Mouse (Mus musculus): ENCODE measurements at regions not wholly inside any gene's neighbourhood (a gene's known extent, or its start where the extent isn't known, plus 50 kb on each side); places are given as distances from the start of the nearest gene placed in this dataset.

DNA sequence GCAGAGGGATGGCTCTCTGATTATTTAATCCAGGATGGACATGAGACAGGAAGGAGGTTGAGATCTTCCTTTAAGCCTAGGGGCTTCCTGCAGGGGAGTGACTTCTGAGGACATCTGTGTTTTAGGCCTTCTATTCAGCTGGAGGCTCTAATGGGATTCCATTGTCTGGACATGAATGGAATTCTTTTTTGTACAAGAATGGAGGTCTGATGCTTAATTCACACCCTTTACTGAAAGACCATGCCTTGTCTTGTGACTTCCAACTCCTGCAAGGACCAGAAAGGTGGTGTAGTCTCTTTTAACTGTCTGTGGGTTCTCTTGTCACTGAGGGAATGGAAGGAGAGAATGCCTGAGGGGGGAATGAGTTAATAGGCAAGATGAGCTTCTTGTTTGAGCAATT is 106.5 kb downstream of the 1810013L24Rik start:
- Histone ChIP-seq H3K4me3 (no peak overlapping the region), H3K36me3 (ENCODE audit: control insufficient read depth, insufficient read depth, low read length) (no peaks in the 10 kb centered on the region), H3K27ac (no peak overlapping the region), H3K79me2 (replicated peaks; ENCODE audit: control insufficient read depth, insufficient read depth, low read length) (no peaks in the 10 kb centered on the region), H3K4me1 (ENCODE audit: control insufficient read depth, insufficient read depth, low read length) (no peaks in the 10 kb centered on the region), H3K9ac (ENCODE audit: low read depth, low read length) (no peak overlapping the region), H3K27me3 (ENCODE audit: control insufficient read depth, insufficient read depth, low read length) (no peaks in the 10 kb centered on the region)
- no peak for TF ChIP-seq POLR2A (IDR thresholded peaks at IDR 0.05; ENCODE audit: insufficient read depth, low read depth, low read length)
- no peak for TF ChIP-seq EP300 (IDR thresholded peaks at IDR 0.05; ENCODE audit: insufficient read depth, low read depth, low read length)
- no peak for TF ChIP-seq CTCF (IDR thresholded peaks at IDR 0.05)
- no peak for DNase-seq
- intact Hi-C loops (cut with DNase I), result no loop called here

- Histone ChIP-seq H3K4me3 (no peak overlapping the region), H3K79me2 (replicated peaks; ENCODE audit: control insufficient read depth, insufficient read depth, low read length) (no peaks in the 10 kb centered on the region), H3K27me3 (ENCODE audit: control insufficient read depth, insufficient read depth, low read length) (no peaks in the 10 kb centered on the region), H3K4me1 (ENCODE audit: control insufficient read depth, insufficient read depth, low read length) (no peaks in the 10 kb centered on the region), H3K27ac (no peak overlapping the region), H3K36me3 (ENCODE audit: control insufficient read depth, insufficient read depth, low read length) (no peaks in the 10 kb centered on the region), H3K9ac (ENCODE audit: low read depth, low read length) (no peak overlapping the region)
- intact Hi-C loops (cut with DNase I), result no loop called here
- 18% methylated on average over 5 of the region's 5 CpGs for WGBS
- DNase-seq, result peak in 1 of 2 experiments; percentile 42
- TF ChIP-seq POLR2A (IDR thresholded peaks at IDR 0.05; ENCODE audit: insufficient read depth, low read depth, low read length) (no peak), EP300 (IDR thresholded peaks at IDR 0.05; ENCODE audit: insufficient read depth, low read depth, low read length) (no peak)
Observed at GRCm38 (mm10) chr16:8938516-8938915, 108.6 kb downstream of the 1810013L24Rik start.

GRCm38 (mm10) chr16:8939136-8939535 is 109.2 kb downstream of the 1810013L24Rik start:
- H3K4me3 ChIP-seq, result no peak overlapping the region

DNA sequence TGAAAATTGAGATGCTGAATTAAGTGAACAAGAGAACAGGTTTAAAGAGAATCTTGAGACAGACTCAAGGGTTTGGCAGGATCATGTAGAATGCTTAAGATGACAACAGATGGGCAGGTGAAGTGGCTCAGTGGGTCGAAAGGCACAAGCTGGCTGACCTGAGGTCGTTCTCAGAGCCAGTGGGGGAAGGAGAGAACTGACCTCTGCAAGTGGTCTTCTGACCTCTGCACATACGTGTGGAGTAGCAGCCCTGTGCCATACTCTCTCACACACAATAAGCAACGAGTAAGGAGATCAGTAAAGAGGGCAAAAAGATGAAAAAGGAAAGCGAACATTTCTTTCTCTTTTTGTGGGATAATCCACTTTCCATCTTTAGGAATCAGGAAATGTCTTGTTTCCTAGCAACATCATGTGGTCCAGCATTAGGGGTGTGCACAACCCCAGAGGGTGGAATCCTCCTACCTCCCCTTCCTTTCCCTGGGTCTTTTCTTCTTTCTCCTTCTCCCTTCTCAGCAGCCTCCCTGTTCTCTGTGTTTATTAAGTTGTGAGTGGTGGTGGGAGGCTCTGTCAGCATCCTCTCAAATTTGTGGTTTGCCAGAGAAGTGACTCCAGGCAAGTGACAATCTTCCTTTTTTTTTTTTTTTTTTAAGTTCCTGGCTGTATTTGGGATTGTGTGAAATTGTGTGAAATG is 114.7 kb downstream of the 1810013L24Rik start:
- intact Hi-C loops (cut with DNase I), result no loop called here
- Histone ChIP-seq H3K4me1 (ENCODE audit: control insufficient read depth, insufficient read depth, low read length) (no peaks in the 10 kb centered on the region), H3K9ac (ENCODE audit: low read depth, low read length) (no peak overlapping the region), H3K36me3 (ENCODE audit: control insufficient read depth, insufficient read depth, low read length) (no peaks in the 10 kb centered on the region), H3K27me3 (ENCODE audit: control insufficient read depth, insufficient read depth, low read length) (no peaks in the 10 kb centered on the region), H3K27ac (no peak overlapping the region), H3K4me3 (no peak overlapping the region), H3K79me2 (replicated peaks; ENCODE audit: control insufficient read depth, insufficient read depth, low read length) (no peaks in the 10 kb centered on the region)
- no peak for DNase-seq
- no peak for TF ChIP-seq CTCF (IDR thresholded peaks at IDR 0.05)
- 52% methylated on average over 5 of the region's 5 CpGs for WGBS

More at GRCm38 (mm10) chr16:8939136-8939535, 109.2 kb downstream of the 1810013L24Rik start:
- Histone ChIP-seq H3K9ac (ENCODE audit: low read depth, low read length) (no peak overlapping the region), H3K36me3 (ENCODE audit: control insufficient read depth, insufficient read depth, low read length) (no peaks in the 10 kb centered on the region), H3K27ac (no peak overlapping the region), H3K27me3 (ENCODE audit: control insufficient read depth, insufficient read depth, low read length) (no peaks in the 10 kb centered on the region), H3K79me2 (replicated peaks; ENCODE audit: control insufficient read depth, insufficient read depth, low read length) (no peaks in the 10 kb centered on the region), H3K4me1 (ENCODE audit: control insufficient read depth, insufficient read depth, low read length) (no peaks in the 10 kb centered on the region)
- no peak for DNase-seq
- WGBS, result 34% methylated on average over 7 of the region's 7 CpGs
- no peak for TF ChIP-seq CTCF (IDR thresholded peaks at IDR 0.05)
- TF ChIP-seq EP300 (IDR thresholded peaks at IDR 0.05; ENCODE audit: insufficient read depth, low read depth, low read length), result no peak
- no peak for TF ChIP-seq POLR2A (IDR thresholded peaks at IDR 0.05; ENCODE audit: insufficient read depth, low read depth, low read length)
- intact Hi-C loops (cut with DNase I), result no loop called here

- no peak overlapping the region for H3K4me3 ChIP-seq
- WGBS, result 47% methylated on average over 5 of the region's 5 CpGs
Observed at GRCm38 (mm10) chr16:8947846-8948245, 117.9 kb downstream of the 1810013L24Rik start.

GRCm38 (mm10) chr16:8951156-8951899 is 121.4 kb downstream of the 1810013L24Rik start:
- Histone ChIP-seq H3K79me2 (replicated peaks; ENCODE audit: control insufficient read depth, insufficient read depth, low read length) (no peaks in the 10 kb centered on the region), H3K27me3 (ENCODE audit: control insufficient read depth, insufficient read depth, low read length) (no peaks in the 10 kb centered on the region), H3K4me1 (ENCODE audit: control insufficient read depth, insufficient read depth, low read length) (no peaks in the 10 kb centered on the region), H3K9ac (ENCODE audit: low read depth, low read length) (no peak overlapping the region), H3K36me3 (ENCODE audit: control insufficient read depth, insufficient read depth, low read length) (no peaks in the 10 kb centered on the region), H3K4me3 (no peak overlapping the region), H3K27ac (no peak overlapping the region)
- intact Hi-C loops (cut with DNase I), result no loop called here
- WGBS, result 64% methylated on average over 6 of the region's 6 CpGs
- TF ChIP-seq CTCF (IDR thresholded peaks at IDR 0.05) (no peak), EP300 (IDR thresholded peaks at IDR 0.05; ENCODE audit: insufficient read depth, low read depth, low read length) (no peak)
- no peak for DNase-seq

More at GRCm38 (mm10) chr16:8947846-8948245, 117.9 kb downstream of the 1810013L24Rik start:
- DNase-seq, result no peak
- intact Hi-C loops (cut with DNase I), result no loop called here
- Histone ChIP-seq H3K9ac (ENCODE audit: low read depth, low read length) (no peak overlapping the region), H3K27ac (no peak overlapping the region), H3K4me1 (ENCODE audit: control insufficient read depth, insufficient read depth, low read length) (no peaks in the 10 kb centered on the region), H3K36me3 (ENCODE audit: control insufficient read depth, insufficient read depth, low read length) (no peaks in the 10 kb centered on the region), H3K27me3 (ENCODE audit: control insufficient read depth, insufficient read depth, low read length) (no peaks in the 10 kb centered on the region), H3K79me2 (replicated peaks; ENCODE audit: control insufficient read depth, insufficient read depth, low read length) (no peaks in the 10 kb centered on the region)
- TF ChIP-seq CTCF (IDR thresholded peaks at IDR 0.05), result no peak
- no peak for TF ChIP-seq EP300 (IDR thresholded peaks at IDR 0.05; ENCODE audit: insufficient read depth, low read depth, low read length)
- TF ChIP-seq POLR2A (IDR thresholded peaks at IDR 0.05; ENCODE audit: insufficient read depth, low read depth, low read length), result no peak
